Mouse (Mus musculus): ENCODE data around the gene Vmn1r116.
"Not testable (repeated sequence)": the region's sequence is repeated elsewhere in the genome, so short reads cannot be mapped to it uniquely, and the experiment has no call there.

The Vmn1r116 gene

DNA sequence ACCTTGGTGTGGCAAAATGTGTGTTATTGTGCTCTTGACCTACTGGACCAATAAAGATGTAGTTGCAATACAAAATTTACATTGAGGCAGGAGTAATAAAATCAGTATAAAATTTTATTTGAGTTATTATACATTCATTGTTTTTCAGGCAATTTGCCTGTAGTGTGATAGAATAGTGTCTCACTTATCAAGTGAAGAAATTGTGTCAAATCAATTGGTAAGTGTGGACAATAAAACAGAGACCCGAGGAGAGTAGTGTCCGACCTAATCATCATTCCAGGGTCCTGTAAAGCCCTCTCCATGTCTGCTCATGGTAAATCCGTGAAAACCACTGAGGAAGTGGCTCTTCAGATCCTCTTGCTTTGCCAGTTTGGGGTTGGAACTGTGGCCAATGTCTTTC lies at the start of gene Vmn1r116:
Vmn1r116 (plus strand) TSS at position 301 of the 400 bp plus-strand sequence.
- DNase-seq (ENCODE audit: low spot score), result not testable (repeated sequence)

DNA sequence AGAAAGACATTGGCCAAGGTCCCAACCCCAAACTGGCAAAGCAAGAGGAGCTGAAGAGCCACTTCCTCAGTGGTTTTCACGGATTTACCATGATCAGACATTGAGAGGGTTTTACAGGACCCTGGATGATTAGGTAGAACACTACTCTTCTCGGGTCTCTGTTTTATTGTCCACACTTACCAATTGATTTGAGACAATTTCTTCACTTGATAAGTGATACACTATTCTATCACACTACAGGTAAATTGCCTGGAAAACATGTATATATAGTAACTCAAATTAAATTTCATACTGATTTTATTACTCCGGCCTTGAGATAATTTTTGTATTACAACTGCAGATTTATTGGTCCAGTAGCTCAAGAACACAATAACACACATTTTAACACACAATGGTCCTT lies 27.2 kb upstream of the Vmn1r116 start, which contains the start of gene Vmn1r115:
Vmn1r115 (minus strand) TSS at position 101 of the 400 bp plus-strand sequence.
- not testable (repeated sequence) for DNase-seq (ENCODE audit: low spot score)

DNA sequence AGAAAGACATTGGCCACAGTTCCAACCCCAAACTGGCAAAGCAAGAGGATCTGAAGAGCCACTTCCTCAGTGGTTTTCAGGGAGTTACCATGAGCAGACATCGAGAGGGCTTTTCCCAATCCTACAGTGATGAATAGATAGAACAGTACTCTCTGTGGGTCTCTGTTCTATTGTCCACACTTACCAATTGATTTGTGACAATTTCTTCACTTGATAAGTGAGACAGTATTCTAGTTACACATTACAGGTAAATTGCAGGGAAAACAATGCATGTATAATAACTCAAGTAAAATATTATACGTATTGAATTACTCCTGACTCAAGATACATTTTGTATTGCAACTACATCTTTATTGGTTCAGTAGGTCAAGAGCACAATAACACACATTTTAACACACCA lies 12.0 kb downstream of the Vmn1r116 start, which contains the start of gene Vmn1r117:
Vmn1r117 (minus strand) TSS at position 101 of the 400 bp plus-strand sequence.
- not testable (repeated sequence) for DNase-seq (ENCODE audit: low spot score)

DNA sequence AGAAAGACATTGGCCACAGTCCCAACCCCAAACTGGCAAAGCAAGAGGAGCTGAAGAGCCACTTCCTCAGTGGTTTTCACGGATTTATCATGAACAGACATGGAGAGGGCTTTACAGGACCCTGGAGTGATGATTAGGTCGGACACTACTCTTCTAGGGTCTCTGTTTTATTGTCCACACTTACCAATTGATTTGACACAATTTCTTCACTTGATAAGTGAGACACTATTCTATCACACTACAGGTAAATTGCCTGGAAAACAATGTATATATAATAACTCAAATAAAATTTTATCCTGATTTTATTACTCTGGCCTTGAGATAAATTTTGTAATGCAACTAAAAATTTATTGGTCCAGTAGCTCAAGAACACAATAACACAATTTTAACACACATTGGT lies 40.2 kb downstream of the Vmn1r116 start, which contains the start of gene Vmn1r118:
Vmn1r118 (minus strand) TSS at position 101 of the 400 bp plus-strand sequence.
- DNase-seq (ENCODE audit: low spot score), result not testable (repeated sequence)

Data from testis, postnatal 14 days (tissue).